Mouse (Mus musculus): ENCODE results near the gene Pilrb2.
"Not testable (repeated sequence)": the region's sequence is repeated elsewhere in the genome, so short reads cannot be mapped to it uniquely, and the experiment has no call there.

The Pilrb2 gene

GRCm38 (mm10) chr5:137835966-137836520 is 35.6 kb downstream of the Pilrb2 start, which contains the start of gene Pilra:
Pilra (minus strand) TSS chr5:137836281.
- DNase-seq (ENCODE audit: extremely low read depth, insufficient read length, low spot score) = not testable (repeated sequence)

GRCm38 (mm10) chr5:137833500-137833899 is 38.1 kb downstream of the Pilrb2 start:
- DNase-seq (ENCODE audit: extremely low read depth, insufficient read length, low spot score) = no peak

GRCm38 (mm10) chr5:137831506-137831905 is 40.1 kb downstream of the Pilrb2 start:
- no peak for DNase-seq (ENCODE audit: extremely low read depth, insufficient read length, low spot score)

GRCm38 (mm10) chr5:137831106-137831505 is 40.5 kb downstream of the Pilrb2 start:
- no peak for DNase-seq (ENCODE audit: extremely low read depth, insufficient read length, low spot score)

- no peak for DNase-seq (ENCODE audit: extremely low read depth, insufficient read length, low spot score)
These were observed 41.4 kb downstream of the Pilrb2 start for GRCm38 (mm10) chr5:137830238-137830637.

- no peak for DNase-seq (ENCODE audit: extremely low read depth, insufficient read length, low spot score)
These were observed 42.9 kb downstream of the Pilrb2 start for GRCm38 (mm10) chr5:137828694-137829093.

- DNase-seq (ENCODE audit: extremely low read depth, insufficient read length, low spot score) = no peak
These were observed 45.2 kb downstream of the Pilrb2 start for GRCm38 (mm10) chr5:137826421-137826820.

GRCm38 (mm10) chr5:137825971-137826370 is 45.6 kb downstream of the Pilrb2 start:
- DNase-seq (ENCODE audit: extremely low read depth, insufficient read length, low spot score) = no peak

GRCm38 (mm10) chr5:137825030-137825429 is 46.6 kb downstream of the Pilrb2 start:
- DNase-seq (ENCODE audit: extremely low read depth, insufficient read length, low spot score) = no peak

GRCm38 (mm10) chr5:137823455-137824045 is 48.1 kb downstream of the Pilrb2 start:
- no peak for DNase-seq (ENCODE audit: extremely low read depth, insufficient read length, low spot score)

GRCm38 (mm10) chr5:137822602-137823001 is 49.0 kb downstream of the Pilrb2 start:
- no peak for DNase-seq (ENCODE audit: extremely low read depth, insufficient read length, low spot score)

GRCm38 (mm10) chr5:137822126-137822525 is 49.5 kb downstream of the Pilrb2 start:
- DNase-seq (ENCODE audit: extremely low read depth, insufficient read length, low spot score) = no peak

- no peak for DNase-seq (ENCODE audit: extremely low read depth, insufficient read length, low spot score)
These were observed 54.0 kb downstream of the Pilrb2 start for GRCm38 (mm10) chr5:137817466-137818222.
